In genomic region chr12:31460270-31460669, GRCm38 (mm10) we compare ENCODE assay signal across 8 mouse cellular contexts. TPM values are rescaled to one million over a fixed set of nuclear protein-coding genes. Genes with fewer than 3 reads are reported as not detected.
DNase-seq lines count a peak whose midpoint lies in the region; ATAC-seq and TF ChIP-seq lines count a peak whose summit lies in the region.
"Not testable (repeated sequence)": the region's sequence is repeated elsewhere in the genome, so short reads cannot be mapped to it uniquely, and the experiment has no call there.

No protein-coding gene starts in this region.

- TF ChIP-seq CTCF in bone marrow macrophage, adult 2 months (IDR thresholded peaks at IDR 0.05; ENCODE audit: low read depth, low read length), result peak; percentile 45
- TF ChIP-seq CTCF in kidney, postnatal 0 days (IDR thresholded peaks at IDR 0.05; ENCODE audit: low read depth), result peak; percentile 58
- TF ChIP-seq CTCF in liver, embryonic 14.5 days (IDR thresholded peaks at IDR 0.05; ENCODE audit: low read depth), result peak; percentile 74
- peak; percentile 52 for TF ChIP-seq CTCF in midbrain, postnatal 0 days (IDR thresholded peaks at IDR 0.05)

- peak; percentile 19 for DNase-seq in 416B (ENCODE audit: low read depth)
- DNase-seq in ES-E14 (ENCODE audit: low read depth, low spot score); kidney, postnatal 0 days (ENCODE audit: low spot score); liver, embryonic 14.5 days (ENCODE audit: low read depth in 3 of 3, low spot score in 3 of 3); midbrain, postnatal 0 days (ENCODE audit: low spot score): not testable (repeated sequence)
- peak; percentile 28 for DNase-seq in heart, adult 11 months
- peak; percentile 24 for DNase-seq in thymus, postnatal 14 days

- 56% methylated on average over 3 of the region's 3 CpGs for WGBS in kidney, postnatal 0 days
- WGBS in liver, embryonic 14.5 days (ENCODE audit: insufficient replicate concordance), result 21% methylated on average over 3 of the region's 3 CpGs
- WGBS in midbrain, postnatal 0 days, result 50% methylated on average over 3 of the region's 3 CpGs

- ATAC-seq in kidney, postnatal 0 days (replicated peaks; ENCODE audit: low FRiP score, low read depth); liver, embryonic 14.5 days (ENCODE audit: insufficient read depth); midbrain, postnatal 0 days (ENCODE audit: low FRiP score): not testable (repeated sequence)

- H3K9ac ChIP-seq in ES-E14 (ENCODE audit: insufficient read depth, low read depth, low read length, poor library complexity, severe bottlenecking); kidney, postnatal 0 days (ENCODE audit: low read depth, low read length); liver, embryonic 14.5 days (replicated peaks); midbrain, postnatal 0 days (replicated peaks; ENCODE audit: low read length, poor library complexity, severe bottlenecking): not testable (repeated sequence)

- H3K27ac ChIP-seq in ES-E14 (ENCODE audit: insufficient read depth, low read depth, low read length, poor library complexity, severe bottlenecking); bone marrow macrophage, adult 2 months (ENCODE audit: insufficient read depth, low read depth, low read length); kidney, postnatal 0 days; liver, embryonic 14.5 days; midbrain, postnatal 0 days (ENCODE audit: low read depth, low read length): not testable (repeated sequence)

- H3K4me3 ChIP-seq in ES-E14 (ENCODE audit: insufficient read depth in 1 of 2, low read depth in 1 of 2, low read length in 2 of 2, poor library complexity in 1 of 2, severe bottlenecking in 1 of 2); bone marrow macrophage, adult 2 months (ENCODE audit: insufficient read depth, low read length); kidney, postnatal 0 days (replicated peaks; ENCODE audit: low read depth, low read length); liver, embryonic 14.5 days (ENCODE audit: insufficient read depth in 1 of 2, low read depth in 2 of 2, low read length in 2 of 2); midbrain, postnatal 0 days (ENCODE audit: low read depth, low read length): not testable (repeated sequence)

- not testable (repeated sequence) for H3K4me1 ChIP-seq in ES-E14 (ENCODE audit: control insufficient read depth in 2 of 2, insufficient read depth in 2 of 2, low read length in 2 of 2, poor library complexity in 1 of 2); bone marrow macrophage, adult 2 months (ENCODE audit: control insufficient read depth, insufficient read depth, low read length); kidney, postnatal 0 days (replicated peaks; ENCODE audit: insufficient read depth, low read length); liver, embryonic 14.5 days (replicated peaks; ENCODE audit: control insufficient read depth in 2 of 2, insufficient read depth in 2 of 2, low read length in 1 of 2); midbrain, postnatal 0 days (ENCODE audit: insufficient read depth, low read length)

- in situ Hi-C loops in ES-E14 (cut with MboI; ENCODE audit: low sequenced_read_pairs in 2 of 2, unreplicated experiment in 2 of 2), result not testable (repeated sequence)

- not testable (repeated sequence) for H3K4me2 ChIP-seq in kidney, postnatal 0 days (ENCODE audit: low read length); liver, embryonic 14.5 days (ENCODE audit: low read depth); midbrain, postnatal 0 days (ENCODE audit: low read depth, low read length, poor library complexity, severe bottlenecking)

- not testable (repeated sequence) for H3K9me3 ChIP-seq in ES-E14 (ENCODE audit: control insufficient read depth, insufficient read depth, low read depth, low read length); kidney, postnatal 0 days (replicated peaks; ENCODE audit: low read length); liver, embryonic 14.5 days (ENCODE audit: control insufficient read depth, low read length); midbrain, postnatal 0 days (ENCODE audit: low read length)

- not testable (repeated sequence) for TF ChIP-seq EP300 in liver, embryonic 14.5 days (IDR thresholded peaks at IDR 0.05; ENCODE audit: low read depth)

- not testable (repeated sequence) for H3K36me3 ChIP-seq in ES-E14 (ENCODE audit: control insufficient read depth, insufficient read depth, low read length, poor library complexity, severe bottlenecking); kidney, postnatal 0 days (ENCODE audit: insufficient read depth, low read length); liver, embryonic 14.5 days (replicated peaks; ENCODE audit: control insufficient read depth, insufficient read depth, low read depth); midbrain, postnatal 0 days (ENCODE audit: insufficient read depth, low read length)

- not testable (repeated sequence) for TF ChIP-seq POLR2A in bone marrow macrophage, adult 2 months (IDR thresholded peaks at IDR 0.05; ENCODE audit: borderline replicate concordance, low read depth, low read length)

- H3K27me3 ChIP-seq in kidney, postnatal 0 days (ENCODE audit: insufficient read depth, low read length); liver, embryonic 14.5 days (ENCODE audit: control insufficient read depth, insufficient read depth, low read length); midbrain, postnatal 0 days (ENCODE audit: insufficient read depth, low read length): not testable (repeated sequence)

TF ChIP-seq in ES-E14, 5 proteins besides CTCF, POLR2A, EP300 and RAD21:
- TF ChIP-seq ZC3H11A (IDR thresholded peaks at IDR 0.05; ENCODE audit: borderline replicate concordance, low read depth, low read length), result peak; percentile 63; the same call in 1 of the 2 replicates

RNA-seq across cellular contexts. Expression of gene Cbll1, which starts 39.1 kb away (rescaled TPM):
- total RNA-seq in ES-E14 (2012; rRNA removed), result 5.8 and 6.6 TPM in 2 replicates
- 20.7 and 24.7 TPM in 2 replicates for polyA plus RNA-seq in bone marrow macrophage, adult 2 months (2012; ENCODE audit: insufficient read depth, insufficient read length, missing spikeins)
- 11.2 and 13.1 TPM in 2 replicates for polyA plus RNA-seq in kidney, postnatal 0 days (2015; fragmentation: Nextera tagmentation; extraction: Ambion mirVana)
- polyA plus RNA-seq in liver, embryonic 14.5 days (2012; rRNA removed), result 2.2 and 2.7 TPM in 2 replicates
- polyA plus RNA-seq in liver, embryonic 14.5 days (2014; fragmentation: Nextera tagmentation; extraction: Ambion mirVana), result 6.7 and 7.0 TPM in 2 replicates
- total RNA-seq in midbrain, postnatal 0 days (2014; rRNA removed), result 19.5 and 25.2 TPM in 2 replicates
- 17.4 and 17.7 TPM in 2 replicates for polyA plus RNA-seq in midbrain, postnatal 0 days (2015; fragmentation: Nextera tagmentation; extraction: Ambion mirVana)
